Mouse (Mus musculus) testis, adult 2 months (tissue): ENCODE measurements at regions not wholly inside any gene's neighbourhood (a gene's known extent, or its start where the extent isn't known, plus 50 kb on each side); places are given as distances from the start of the nearest gene placed in this dataset.

Experiments used
- CTCF ChIP-seq: fragments of 200-500 bp; IDR thresholded peaks from 2 replicates; pipeline ENCODE4 v1.5.1; 2012; ENCODE audit warnings: low read depth, mild to moderate bottlenecking, inconsistent platforms, low read length, moderate library complexity; ENCODE audit not compliant: control insufficient read depth, insufficient read depth, insufficient replicate concordance
- POLR2A ChIP-seq: fragments of 200-500 bp; IDR thresholded peaks from 2 replicates; pipeline ENCODE4 v1.6.1; 2012; ENCODE audit warnings: low read depth, mild to moderate bottlenecking, inconsistent platforms, low read length, moderate library complexity; ENCODE audit not compliant: control insufficient read depth

GRCm38 (mm10) chr4:119019013-119019781 lies 57.8 kb downstream of the Lao1 start:
- no peak for TF ChIP-seq CTCF
- TF ChIP-seq POLR2A: no peak
